Mouse (Mus musculus): ENCODE data around the gene Gfod1. TPM values are rescaled to one million over a fixed set of nuclear protein-coding genes. Genes with fewer than 3 reads are reported as not detected.

The Gfod1 gene
- polyA plus RNA-seq, 1 experiment from 2014 or later, result 0.10 TPM

DNA sequence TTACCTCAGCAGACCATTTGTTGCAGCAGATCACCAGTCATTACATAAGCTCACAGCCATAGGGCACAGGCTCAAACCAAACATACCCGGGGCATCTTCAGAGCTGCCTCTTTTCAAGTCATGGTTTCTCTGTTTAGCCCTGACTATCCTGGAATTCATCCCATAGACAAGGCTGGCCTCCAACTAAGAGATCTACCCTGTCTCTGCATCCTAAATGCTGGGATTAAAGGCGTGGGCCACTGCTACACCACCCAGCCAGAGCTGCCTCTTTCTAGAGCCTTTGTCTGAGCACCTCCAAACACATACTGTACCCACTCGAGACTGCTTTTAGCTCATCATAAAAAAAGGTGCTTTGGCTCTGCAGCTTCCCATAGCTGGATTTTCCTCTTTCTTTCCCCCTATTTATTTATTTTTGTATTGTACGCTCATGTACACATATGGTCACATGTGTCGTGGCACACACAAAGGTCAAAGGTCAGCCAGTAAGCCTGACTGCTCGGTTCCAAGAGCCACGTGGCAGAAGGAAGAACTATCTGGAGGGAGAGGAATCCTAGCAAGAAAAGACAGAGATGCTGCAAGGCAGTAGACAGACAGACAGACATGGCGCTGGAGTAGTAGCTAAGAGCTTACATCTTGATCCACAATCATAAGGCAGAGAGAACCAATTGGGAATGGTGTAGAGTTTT is 51.7 kb downstream of the Gfod1 start:
- DNase-seq (ENCODE audit: low spot score), result no peak
- H3K9me3 ChIP-seq (replicated peaks), result no peaks in the 10 kb centered on the region

DNA sequence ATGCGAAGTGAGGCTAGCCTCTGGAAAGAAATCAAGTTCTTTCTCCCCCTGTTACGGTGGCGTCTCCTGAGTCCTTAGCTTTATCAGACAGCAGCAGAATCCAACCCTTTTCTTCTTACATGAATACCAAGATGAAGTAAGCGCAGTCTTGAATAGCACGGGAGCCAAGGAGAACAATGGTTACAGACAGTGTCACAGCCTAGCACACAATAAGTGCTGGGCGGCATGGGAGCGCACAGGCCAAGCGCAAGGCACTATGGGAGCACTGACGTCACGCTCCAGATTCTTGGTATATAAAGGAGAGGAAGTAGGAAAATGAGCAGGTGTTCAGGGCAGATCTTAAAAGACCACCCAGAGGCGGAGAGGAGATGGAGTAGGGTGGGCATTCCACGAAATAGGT is 52.6 kb downstream of the Gfod1 start:
- peaks cover 14% of the 10 kb centered on the region for H3K4me1 ChIP-seq
- no peaks in the 10 kb centered on the region for H3K9me3 ChIP-seq (replicated peaks)
- no peaks in the 10 kb centered on the region for H3K36me3 ChIP-seq
- 81% methylated on average over 12 of the region's 12 CpGs for WGBS
- H3K27ac ChIP-seq (replicated peaks), result 0 out of 2 replicates have a peak overlapping the region, but pooled peaks have one; percentile 58
- no peak overlapping the region for H3K4me3 ChIP-seq
- no peak for DNase-seq (ENCODE audit: low spot score)
- no peaks in the 10 kb centered on the region for H3K27me3 ChIP-seq (ENCODE audit: low read depth, poor library complexity, severe bottlenecking)

More for the DNA sequence above, 51.7 kb downstream of the Gfod1 start:
- H3K4me3 ChIP-seq, result no peak overlapping the region
- 85% methylated on average over 8 of the region's 8 CpGs for WGBS
- H3K27ac ChIP-seq (replicated peaks), result no peak overlapping the region
- H3K36me3 ChIP-seq, result no peaks in the 10 kb centered on the region
- peaks cover 14% of the 10 kb centered on the region for H3K4me1 ChIP-seq
- H3K27me3 ChIP-seq (ENCODE audit: low read depth, poor library complexity, severe bottlenecking), result no peaks in the 10 kb centered on the region

DNA sequence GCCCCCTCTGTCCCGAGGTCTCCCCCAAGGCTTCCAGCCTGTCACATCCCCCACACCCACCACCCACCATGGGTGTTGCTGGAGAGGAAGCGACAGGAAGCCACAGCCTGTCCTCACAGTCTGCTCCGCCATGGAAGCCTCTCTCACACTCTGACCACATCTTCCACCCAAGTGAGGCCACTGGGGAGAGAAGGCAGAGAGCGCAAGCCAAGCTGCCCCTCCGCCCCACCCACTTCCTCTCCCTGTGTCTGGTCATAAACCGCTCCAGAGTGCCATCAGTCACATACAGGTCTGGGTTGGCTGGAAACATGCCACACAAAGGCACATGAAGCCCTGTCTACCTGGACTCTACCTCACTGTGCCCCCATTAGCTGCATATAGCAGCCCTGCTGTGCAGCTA is 53.3 kb downstream of the Gfod1 start:
- no peak for DNase-seq (ENCODE audit: low spot score)
- no peak overlapping the region for H3K4me3 ChIP-seq
- H3K36me3 ChIP-seq, result no peaks in the 10 kb centered on the region
- H3K9me3 ChIP-seq (replicated peaks), result no peaks in the 10 kb centered on the region
- peaks cover 14% of the 10 kb centered on the region for H3K4me1 ChIP-seq
- peak overlapping the region; percentile 58; the same call in 1 of the 2 replicates for H3K27ac ChIP-seq (replicated peaks)
- no peaks in the 10 kb centered on the region for H3K27me3 ChIP-seq (ENCODE audit: low read depth, poor library complexity, severe bottlenecking)
- WGBS, result 87% methylated on average over 6 of the region's 6 CpGs

DNA sequence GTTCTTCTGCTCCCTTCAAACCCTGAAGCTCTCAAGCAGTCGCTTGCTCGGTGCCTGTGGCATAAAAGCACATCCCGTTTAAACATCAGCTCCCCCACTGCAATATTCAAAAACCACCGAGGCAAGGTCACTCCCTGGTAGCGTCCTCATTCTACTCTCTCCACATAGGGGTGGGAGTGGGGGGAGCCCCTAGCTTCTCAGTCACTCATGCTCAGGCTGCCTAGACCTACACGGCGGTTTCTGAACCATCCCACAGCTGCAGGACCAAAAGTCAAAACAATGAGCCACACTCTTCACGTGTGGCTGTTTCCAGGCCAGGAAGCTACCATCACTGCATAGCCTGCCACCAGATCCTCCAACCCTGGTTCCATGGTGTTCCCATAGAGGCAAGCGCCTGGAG is 53.9 kb downstream of the Gfod1 start:
- Histone ChIP-seq H3K27ac (replicated peaks) (no peak overlapping the region), H3K9me3 (replicated peaks) (no peaks in the 10 kb centered on the region), H3K4me3 (no peak overlapping the region), H3K27me3 (ENCODE audit: low read depth, poor library complexity, severe bottlenecking) (no peaks in the 10 kb centered on the region), H3K36me3 (no peaks in the 10 kb centered on the region), H3K4me1 (peaks cover 14% of the 10 kb centered on the region)
- WGBS, result 90% methylated on average over 9 of the region's 9 CpGs
- no peak for DNase-seq (ENCODE audit: low spot score)

DNA sequence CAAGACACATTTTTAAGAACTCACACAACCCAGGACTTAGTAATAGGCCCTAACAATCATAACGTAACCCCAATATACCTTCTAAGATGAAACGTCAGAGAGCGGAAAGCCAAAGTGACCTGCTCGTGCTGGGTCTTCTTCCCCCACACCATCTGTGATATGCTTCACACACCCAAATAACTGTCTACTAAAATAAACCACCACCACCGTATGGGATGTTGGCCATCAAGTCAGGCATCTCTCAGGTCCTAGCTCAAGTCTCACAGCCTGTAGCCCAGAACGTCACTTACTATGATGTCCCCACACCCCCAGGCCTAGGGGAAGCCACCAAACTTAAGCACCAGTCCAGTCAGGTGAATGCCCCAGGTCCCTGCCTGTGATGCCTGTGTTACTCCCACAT is 55.6 kb downstream of the Gfod1 start:
- whole genome bisulfite sequencing, result 92% methylated on average over 6 of the region's 6 CpGs
- Histone ChIP-seq H3K27me3 (ENCODE audit: low read depth, poor library complexity, severe bottlenecking) (no peaks in the 10 kb centered on the region), H3K36me3 (no peaks in the 10 kb centered on the region), H3K4me3 (no peak overlapping the region), H3K4me1 (peaks cover 14% of the 10 kb centered on the region), H3K9me3 (replicated peaks) (no peaks in the 10 kb centered on the region), H3K27ac (replicated peaks) (no peak overlapping the region)
- DNase-seq (ENCODE audit: low spot score), result no peak

DNA sequence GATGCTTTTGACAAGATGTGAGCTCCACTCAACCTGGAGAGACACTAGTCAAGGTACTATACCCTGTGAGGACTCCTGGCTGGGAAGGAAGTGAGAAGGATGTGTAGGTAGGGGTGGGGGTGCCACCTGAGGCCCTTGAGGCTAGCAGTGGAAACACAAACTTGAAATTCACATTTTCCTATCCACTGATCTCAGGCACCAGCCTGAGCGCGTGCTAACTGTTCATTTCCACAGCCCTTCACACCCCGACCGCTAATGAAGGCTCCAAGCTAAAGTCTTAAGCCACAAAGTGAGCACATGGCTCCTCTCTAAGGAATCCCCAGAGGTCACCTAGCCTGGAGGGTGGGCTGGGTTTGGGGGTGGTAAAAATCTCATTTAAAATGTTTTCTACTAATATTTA is 57.1 kb downstream of the Gfod1 start:
- Histone ChIP-seq H3K27ac (replicated peaks) (no peak overlapping the region), H3K36me3 (no peaks in the 10 kb centered on the region), H3K27me3 (ENCODE audit: low read depth, poor library complexity, severe bottlenecking) (no peaks in the 10 kb centered on the region), H3K9me3 (replicated peaks) (no peaks in the 10 kb centered on the region), H3K4me1 (peaks cover 16% of the 10 kb centered on the region), H3K4me3 (no peak overlapping the region)
- no peak for DNase-seq (ENCODE audit: low spot score)
- 95% methylated on average over 4 of the region's 4 CpGs for WGBS

DNA sequence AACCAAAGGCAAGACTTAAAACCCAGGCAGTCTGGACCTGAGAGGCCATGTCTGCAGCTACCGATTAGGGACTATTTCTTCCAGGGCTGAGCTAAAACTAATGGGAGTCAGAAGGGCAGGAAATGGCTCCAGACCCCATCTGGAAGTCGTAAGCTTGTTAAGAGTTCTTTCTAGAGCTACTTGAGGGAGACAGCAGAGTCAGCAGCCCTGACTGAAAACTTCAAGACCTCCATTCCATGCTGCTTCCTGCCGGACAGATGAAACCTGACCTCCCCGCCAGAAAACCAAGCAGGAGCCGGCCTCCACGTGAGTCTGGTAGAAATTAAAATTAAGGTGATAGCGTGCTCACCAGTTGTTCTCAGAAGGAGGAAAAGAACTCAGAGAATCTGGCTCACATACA is 60.2 kb downstream of the Gfod1 start:
- H3K4me1 ChIP-seq, result 0 out of 2 replicates have a peak, but pooled peaks cover 8% of the 10 kb centered on the region
- H3K27me3 ChIP-seq (ENCODE audit: low read depth, poor library complexity, severe bottlenecking), result no peaks in the 10 kb centered on the region
- no peak for DNase-seq (ENCODE audit: low spot score)
- no peak overlapping the region for H3K4me3 ChIP-seq
- no peaks in the 10 kb centered on the region for H3K9me3 ChIP-seq (replicated peaks)
- no peaks in the 10 kb centered on the region for H3K36me3 ChIP-seq
- H3K27ac ChIP-seq (replicated peaks), result 0 out of 2 replicates have a peak overlapping the region, but pooled peaks have one; percentile 13
- 66% methylated on average over 7 of the region's 7 CpGs for WGBS

DNA sequence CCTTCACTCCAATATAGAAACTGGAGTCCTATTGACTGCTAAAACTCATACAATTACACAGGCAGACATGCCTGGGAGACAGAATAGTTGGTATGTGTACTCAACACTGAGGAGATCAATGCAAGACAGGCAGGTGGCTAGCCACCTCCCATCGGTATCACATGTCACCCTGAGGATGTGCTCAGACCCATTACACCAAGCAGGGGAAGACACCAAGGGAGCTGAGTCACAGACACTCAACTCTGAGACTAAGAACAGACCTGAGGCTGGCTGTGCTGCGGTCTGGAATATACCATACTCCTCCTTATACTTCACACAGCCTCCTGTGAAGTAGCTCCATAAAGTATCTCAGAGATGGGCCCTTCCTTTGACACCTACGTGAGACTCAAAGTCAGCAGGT is 60.7 kb downstream of the Gfod1 start:
- H3K9me3 ChIP-seq (replicated peaks), result no peaks in the 10 kb centered on the region
- H3K27me3 ChIP-seq (ENCODE audit: low read depth, poor library complexity, severe bottlenecking), result no peaks in the 10 kb centered on the region
- H3K4me3 ChIP-seq, result no peak overlapping the region
- H3K4me1 ChIP-seq, result 0 out of 2 replicates have a peak, but pooled peaks cover 8% of the 10 kb centered on the region
- H3K36me3 ChIP-seq, result no peaks in the 10 kb centered on the region
- WGBS, result 93% methylated on average over 3 of the region's 3 CpGs
- no peak for DNase-seq (ENCODE audit: low spot score)
- no peak overlapping the region for H3K27ac ChIP-seq (replicated peaks)

DNA sequence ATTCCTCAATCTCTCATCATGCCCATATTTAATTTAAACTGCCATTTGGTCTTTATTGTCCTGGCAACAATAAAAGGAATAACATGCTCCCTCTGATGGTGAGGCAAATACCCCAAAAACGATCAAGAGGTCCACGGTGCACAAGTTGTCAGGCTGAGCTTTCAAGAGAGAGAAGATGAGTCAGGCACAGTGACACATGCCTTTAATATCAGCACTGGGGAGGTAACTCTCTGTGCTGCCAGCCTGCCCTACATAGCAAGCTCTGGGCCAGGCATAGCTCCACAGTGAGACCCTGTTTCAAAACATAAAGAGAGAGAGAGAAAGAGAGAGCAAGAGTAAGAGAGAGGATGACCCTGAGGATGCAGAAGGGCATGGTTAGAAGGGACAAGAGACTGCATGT is 62.2 kb downstream of the Gfod1 start:
- DNase-seq (ENCODE audit: low spot score), result no peak
- Histone ChIP-seq H3K9me3 (replicated peaks) (no peaks in the 10 kb centered on the region), H3K4me3 (no peak overlapping the region), H3K4me1 (peaks cover 9% of the 10 kb centered on the region; the same call in 1 of the 2 replicates), H3K36me3 (no peaks in the 10 kb centered on the region), H3K27ac (replicated peaks) (no peak overlapping the region), H3K27me3 (ENCODE audit: low read depth, poor library complexity, severe bottlenecking) (no peaks in the 10 kb centered on the region)
- 91% methylated on average over 2 of the region's 2 CpGs for WGBS

DNA sequence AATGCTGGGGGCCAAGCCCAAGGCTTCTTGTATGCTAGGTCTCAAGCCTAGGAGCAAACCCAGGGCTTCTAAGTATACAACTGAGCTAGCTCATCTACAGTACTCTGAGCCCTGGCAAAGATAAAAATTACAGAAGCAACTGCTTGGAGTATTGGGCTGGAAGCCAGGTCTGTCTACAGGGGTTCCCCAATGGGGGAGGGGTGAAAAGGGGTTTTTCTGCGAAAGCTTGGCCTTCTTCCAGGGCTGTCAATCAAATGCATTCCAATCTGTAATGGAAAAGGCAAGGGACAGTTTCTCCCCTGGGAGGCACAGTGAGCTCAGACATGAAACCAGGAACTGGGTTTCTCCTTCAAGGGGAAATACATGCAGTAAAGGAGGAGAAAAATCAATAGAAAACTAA is 62.9 kb downstream of the Gfod1 start:
- no peaks in the 10 kb centered on the region for H3K9me3 ChIP-seq (replicated peaks)
- no peaks in the 10 kb centered on the region for H3K27me3 ChIP-seq (ENCODE audit: low read depth, poor library complexity, severe bottlenecking)
- WGBS, result 59% methylated on average over 1 of the region's 1 CpGs
- no peak for DNase-seq (ENCODE audit: low spot score)
- H3K36me3 ChIP-seq, result no peaks in the 10 kb centered on the region
- no peak overlapping the region for H3K4me3 ChIP-seq
- H3K4me1 ChIP-seq, result peaks cover 12% of the 10 kb centered on the region; the same call in 1 of the 2 replicates
- H3K27ac ChIP-seq (replicated peaks), result no peak overlapping the region

DNA sequence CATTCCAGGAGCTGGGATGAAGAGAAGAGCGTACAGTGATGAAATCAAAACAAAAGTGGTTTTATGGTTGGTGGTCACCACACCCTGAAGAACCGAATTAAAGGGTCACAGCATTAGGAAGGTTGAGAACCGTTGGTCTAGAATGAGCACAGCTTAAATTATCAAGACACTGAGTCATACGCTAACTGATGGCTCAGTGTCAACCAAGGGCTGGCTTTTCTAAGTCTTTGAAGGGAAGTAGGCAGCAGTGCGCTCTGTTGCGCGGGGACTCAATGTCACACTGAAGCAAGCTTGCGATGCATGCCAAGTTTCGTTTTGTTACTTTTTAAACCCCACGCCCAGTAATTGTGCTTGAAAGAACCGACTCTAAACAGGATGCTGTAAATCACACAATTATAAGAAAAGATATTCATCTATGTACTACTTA is 64.2 kb downstream of the Gfod1 start:
- Histone ChIP-seq H3K27ac (replicated peaks) (no peak overlapping the region), H3K9me3 (replicated peaks) (no peaks in the 10 kb centered on the region), H3K4me3 (no peak overlapping the region), H3K4me1 (peaks cover 25% of the 10 kb centered on the region), H3K36me3 (no peaks in the 10 kb centered on the region), H3K27me3 (ENCODE audit: low read depth, poor library complexity, severe bottlenecking) (no peaks in the 10 kb centered on the region)
- WGBS, result 93% methylated on average over 11 of the region's 11 CpGs
- no peak for DNase-seq (ENCODE audit: low spot score)

DNA sequence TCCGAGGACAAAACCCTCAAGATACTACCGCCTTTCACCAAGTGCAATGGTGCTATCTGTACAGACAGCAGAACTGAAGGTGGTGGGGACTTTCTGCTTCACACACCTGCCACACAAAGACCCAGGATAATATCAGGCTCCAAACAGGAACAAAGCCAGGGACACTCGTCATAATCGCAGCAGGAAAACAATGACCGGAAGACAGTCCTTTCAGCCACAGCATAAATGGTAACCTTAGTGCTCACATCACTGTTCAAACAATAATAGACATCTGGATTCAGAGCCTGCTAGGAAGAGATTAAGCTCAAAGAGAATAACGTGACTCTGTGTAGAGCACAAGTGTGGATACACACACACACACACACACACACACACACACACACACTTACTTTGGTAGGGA is 67.3 kb downstream of the Gfod1 start:
- WGBS, result 77% methylated on average over 6 of the region's 6 CpGs
- Histone ChIP-seq H3K4me3 (no peak overlapping the region), H3K9me3 (replicated peaks) (no peaks in the 10 kb centered on the region), H3K27ac (replicated peaks) (no peak overlapping the region), H3K27me3 (ENCODE audit: low read depth, poor library complexity, severe bottlenecking) (no peaks in the 10 kb centered on the region), H3K36me3 (no peaks in the 10 kb centered on the region), H3K4me1 (peaks cover 44% of the 10 kb centered on the region)
- no peak for DNase-seq (ENCODE audit: low spot score)

DNA sequence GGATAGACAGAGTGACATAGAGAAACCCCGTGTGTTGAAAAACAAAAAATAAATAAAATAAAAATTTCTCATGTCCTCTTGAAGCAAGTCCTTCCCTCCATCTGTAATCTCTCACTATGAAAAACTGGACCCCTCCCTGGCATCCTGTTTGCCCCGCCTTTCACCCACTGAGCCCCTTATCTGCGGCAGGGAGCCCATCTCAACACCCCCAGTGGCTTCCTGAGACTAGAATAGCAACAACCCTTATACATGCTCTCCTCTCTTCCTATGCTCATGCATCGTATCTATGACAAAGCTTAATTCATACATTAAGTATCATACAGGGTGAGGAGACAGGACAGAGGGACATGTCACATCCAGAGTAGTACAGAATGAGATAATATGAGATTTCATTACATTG is 68.0 kb downstream of the Gfod1 start:
- Histone ChIP-seq H3K36me3 (no peaks in the 10 kb centered on the region), H3K4me3 (no peak overlapping the region), H3K27ac (replicated peaks) (peak overlapping the region; percentile 61; the same call in 1 of the 2 replicates), H3K4me1 (peaks cover 39% of the 10 kb centered on the region), H3K9me3 (replicated peaks) (no peaks in the 10 kb centered on the region), H3K27me3 (ENCODE audit: low read depth, poor library complexity, severe bottlenecking) (no peaks in the 10 kb centered on the region)
- 76% methylated on average over 4 of the region's 4 CpGs for WGBS
- DNase-seq (ENCODE audit: low spot score), result no peak
